Mouse (Mus musculus) liver, embryonic 11.5 days (tissue): ENCODE measurements at regions not wholly inside any gene's neighbourhood (a gene's known extent, or its start where the extent isn't known, plus 50 kb on each side); places are given as distances from the start of the nearest gene placed in this dataset.
"Not testable (repeated sequence)": the region's sequence is repeated elsewhere in the genome, so short reads cannot be mapped to it uniquely, and the experiment has no call there.

Source experiments
- ATAC-seq: fragments of 200-750 bp; cut with Nextera tagmentation; replicated peaks from 2 replicates; pipeline ENCODE4 v1.8.0; 2017; ENCODE audit warnings: moderate number of reproducible peaks, mild to moderate bottlenecking, moderate TSS enrichment, moderate library complexity; ENCODE audit not compliant: low FRiP score
- DNase-seq: peaks from one replicate; pipeline ENCODE4 v3.0.0-alpha.2; 2017; ENCODE audit warnings: low spot score
- H3K27ac ChIP-seq: fragments of 300-500 bp; sonication (generic); 2 replicates; pipeline ENCODE4 v1.5.1; 2014; ENCODE audit warnings: mild to moderate bottlenecking, low read depth, low read length, control low read depth
- H3K27me3 ChIP-seq: fragments of 300-500 bp; sonication (generic); replicated peaks from 2 replicates; pipeline ENCODE4 v1.6.1; 2014; ENCODE audit warnings: low read length, mixed read lengths; ENCODE audit not compliant: control insufficient read depth, insufficient read depth
- H3K36me3 ChIP-seq: fragments of 300-500 bp; sonication (generic); 2 replicates; pipeline ENCODE4 v1.6.1; 2014; ENCODE audit warnings: mild to moderate bottlenecking, low read length, moderate library complexity, mixed read lengths; ENCODE audit not compliant: control insufficient read depth, insufficient read depth
- H3K4me1 ChIP-seq: fragments of 300-500 bp; sonication (generic); replicated peaks from 2 replicates; pipeline ENCODE4 v1.6.1; 2014; ENCODE audit warnings: low read length, mixed read lengths; ENCODE audit not compliant: control insufficient read depth, insufficient read depth
- H3K4me2 ChIP-seq: fragments of 300-500 bp; sonication (generic); 2 replicates; pipeline ENCODE4 v1.6.1; 2014; ENCODE audit warnings: mild to moderate bottlenecking, control low read depth, moderate library complexity
- H3K4me3 ChIP-seq: fragments of 300-500 bp; sonication (generic); 2 replicates; pipeline ENCODE4 v1.5.1; 2014; ENCODE audit warnings: low read depth, low read length, control low read depth
- H3K9ac ChIP-seq: fragments of 300-500 bp; sonication (generic); 2 replicates; pipeline ENCODE4 v1.6.1; 2014; ENCODE audit warnings: low read depth, low read length, control low read depth
- H3K9me3 ChIP-seq: fragments of 300-500 bp; sonication (generic); 2 replicates; pipeline ENCODE4 v1.6.1; 2016; ENCODE audit warnings: low read length, inconsistent platforms, mixed read lengths; ENCODE audit not compliant: control insufficient read depth
- WGBS: fragments of 180-500 bp; shearing (Covaris S2); extraction: QIAGEN DNeasy Blood & Tissue Kit; methylation state at CpG from one replicate; pipeline ENCODE4 v1.1.7; 2014; 5-methylcytosine and 5-hydroxymethylcytosine counted together

DNA sequence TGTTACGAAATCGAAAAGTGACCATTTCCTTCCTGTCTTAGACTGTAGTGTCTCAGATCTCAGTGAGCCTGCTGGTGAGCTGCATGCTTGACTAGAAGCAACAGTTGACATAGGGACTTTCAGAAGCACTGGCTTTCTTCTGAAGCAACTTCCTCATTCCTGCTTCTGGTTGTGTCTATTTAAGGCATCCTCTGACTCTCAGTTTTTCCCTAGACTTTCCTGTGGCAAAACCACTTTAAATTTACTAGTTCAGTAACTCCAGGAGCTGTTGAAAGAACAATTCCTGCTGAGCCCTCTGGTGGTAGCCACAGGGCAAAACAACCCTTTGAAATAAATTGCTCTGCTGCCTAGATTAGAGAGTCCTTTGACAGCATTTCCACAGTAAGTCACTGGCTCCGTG, 1811.9 kb upstream of the G6pd2 start:
- ATAC-seq (0 out of 2 replicates have a peak, but pooled peaks have one; percentile 39), DNase-seq (no peak)
- Histone ChIP-seq H3K27ac (no peak overlapping the region), H3K9me3 (no peaks in the 10 kb centered on the region), H3K4me1 (no peaks in the 10 kb centered on the region), H3K9ac (no peak overlapping the region), H3K36me3 (no peaks in the 10 kb centered on the region), H3K27me3 (no peaks in the 10 kb centered on the region), H3K4me2 (no peak overlapping the region), H3K4me3 (no peak overlapping the region)
- WGBS = 38% methylated on average over 3 of the region's 3 CpGs

DNA sequence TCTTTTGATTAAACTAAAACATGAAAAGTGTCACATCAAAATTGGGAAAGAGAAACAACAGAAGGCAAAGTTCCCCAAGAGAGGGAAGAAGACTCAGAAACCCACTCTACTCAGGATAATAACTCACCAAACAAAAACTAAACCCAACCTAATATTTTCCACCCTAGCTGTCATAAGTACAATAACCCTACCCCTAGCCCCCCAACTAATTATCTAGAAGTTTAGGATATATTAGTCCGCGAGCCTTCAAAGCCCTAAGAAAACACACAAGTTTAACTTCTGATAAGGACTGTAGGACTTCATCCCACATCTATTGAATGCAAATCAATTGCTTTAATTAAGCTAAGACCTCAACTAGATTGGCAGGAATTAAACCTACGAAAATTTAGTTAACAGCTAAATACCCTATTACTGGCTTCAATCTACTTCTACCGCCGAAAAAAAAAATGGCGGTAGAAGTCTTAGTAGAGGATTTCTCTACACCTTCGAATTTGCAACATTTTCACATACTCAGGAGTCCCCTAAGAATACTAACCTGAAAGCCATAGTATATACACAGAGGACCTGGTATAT, 1765.9 kb upstream of the G6pd2 start:
- H3K36me3 ChIP-seq, H3K4me2 ChIP-seq, DNase-seq, H3K4me1 ChIP-seq, H3K9me3 ChIP-seq, H3K27me3 ChIP-seq, H3K27ac ChIP-seq, H3K9ac ChIP-seq, H3K4me3 ChIP-seq: not testable (repeated sequence)
- ATAC-seq = peak; percentile 100
- WGBS = 95% methylated on average over 6 of the region's 7 CpGs

DNA sequence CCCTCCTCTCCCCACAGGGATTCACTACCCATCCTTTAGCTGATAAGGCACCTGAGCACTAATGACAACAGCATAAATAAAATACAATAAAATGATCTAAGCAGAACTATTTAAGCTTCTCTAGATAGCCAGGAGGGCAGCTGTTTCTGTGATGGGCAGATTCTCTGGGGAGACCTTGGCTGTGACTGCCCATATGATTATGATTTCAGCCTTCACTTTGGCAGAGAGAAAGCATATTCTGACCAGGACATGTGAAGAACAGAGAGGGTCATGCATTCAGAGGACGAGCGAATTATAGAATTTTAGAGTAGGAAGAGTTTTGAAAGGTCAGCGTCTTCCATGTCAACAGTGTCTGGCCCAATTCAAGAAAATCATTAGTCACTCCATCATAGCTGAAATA, 1759.6 kb upstream of the G6pd2 start:
- Histone ChIP-seq H3K4me3 (no peak overlapping the region), H3K27me3 (no peaks in the 10 kb centered on the region), H3K9ac (no peak overlapping the region), H3K9me3 (no peaks in the 10 kb centered on the region), H3K4me1 (no peaks in the 10 kb centered on the region), H3K4me2 (no peak overlapping the region), H3K27ac (no peak overlapping the region), H3K36me3 (no peaks in the 10 kb centered on the region)
- ATAC-seq (no peak), DNase-seq (no peak)
- WGBS = 81% methylated on average over 3 of the region's 3 CpGs

DNA sequence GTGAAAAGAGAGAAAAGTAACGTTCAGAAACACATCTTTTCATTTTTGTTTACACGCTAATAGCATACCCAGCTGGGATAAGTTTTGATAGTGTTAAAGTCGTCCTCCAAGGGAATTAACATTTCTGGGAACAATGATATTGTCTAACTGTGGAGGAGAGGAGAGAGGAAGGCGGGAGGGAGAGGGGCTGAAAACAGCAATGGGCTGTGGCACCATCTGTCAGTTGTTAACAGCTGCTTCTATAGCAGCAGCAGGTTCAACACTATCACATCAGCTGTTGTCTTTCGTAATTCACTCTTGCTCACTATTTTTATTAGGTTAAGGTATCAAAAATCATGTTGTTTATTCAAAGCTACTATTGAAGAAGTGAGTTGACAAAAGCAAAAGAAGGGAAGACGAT, 1747.4 kb upstream of the G6pd2 start:
- Histone ChIP-seq H3K4me2 (no peak overlapping the region), H3K9ac (no peak overlapping the region), H3K4me1 (no peaks in the 10 kb centered on the region), H3K27me3 (no peaks in the 10 kb centered on the region), H3K36me3 (no peaks in the 10 kb centered on the region), H3K27ac (no peak overlapping the region), H3K4me3 (no peak overlapping the region), H3K9me3 (no peaks in the 10 kb centered on the region)
- ATAC-seq (no peak), DNase-seq (no peak)
- WGBS = 64% methylated on average over 6 of the region's 6 CpGs
